Mouse (Mus musculus) right cerebral cortex, postnatal 36 days (tissue): ENCODE measurements around the gene A430078G23Rik.
A peak's percentile ranks its signal among the peaks of the same experiment; 100 is the strongest.

Source experiments
- DNase-seq, 2 experiments: peaks; one replicate each; pipeline ENCODE4 v3.0.0; 2022; ENCODE audit warnings: low spot score in 2 of 2, mixed read lengths in 1 of 2

Gene A430078G23Rik

GRCm38 (mm10) chr8:3348142-3348823, 4.9 kb upstream of the A430078G23Rik start:
- DNase-seq: no peak

GRCm38 (mm10) chr8:3350747-3351146, 2.5 kb upstream of the A430078G23Rik start:
- no peak for DNase-seq

- no peak for DNase-seq
Observed at GRCm38 (mm10) chr8:3352715-3353114, 500 bp upstream of the A430078G23Rik start.

GRCm38 (mm10) chr8:3353811-3354442, 712 bp downstream of the A430078G23Rik start:
- DNase-seq: no peak

- no peak for DNase-seq
Observed at GRCm38 (mm10) chr8:3354443-3354812, 1.2 kb downstream of the A430078G23Rik start.

- DNase-seq: no peak
Observed at GRCm38 (mm10) chr8:3355586-3355985, 2.4 kb downstream of the A430078G23Rik start.

GRCm38 (mm10) chr8:3358060-3358459, 4.8 kb downstream of the A430078G23Rik start:
- DNase-seq: peak; percentile 44 to 56

GRCm38 (mm10) chr8:3367086-3367485, 13.9 kb downstream of the A430078G23Rik start:
- no peak for DNase-seq

GRCm38 (mm10) chr8:3368091-3368490, 14.9 kb downstream of the A430078G23Rik start:
- DNase-seq: no peak

- no peak for DNase-seq
Observed at GRCm38 (mm10) chr8:3375748-3376147, 22.5 kb downstream of the A430078G23Rik start.

GRCm38 (mm10) chr8:3376641-3377274, 23.5 kb downstream of the A430078G23Rik start:
- DNase-seq: no peak

GRCm38 (mm10) chr8:3387286-3387685, 34.1 kb downstream of the A430078G23Rik start:
- peak; percentile 22 to 39 for DNase-seq

GRCm38 (mm10) chr8:3388591-3389338, 35.5 kb downstream of the A430078G23Rik start:
- no peak for DNase-seq

- DNase-seq: no peak
Observed at GRCm38 (mm10) chr8:3389506-3389905, 36.3 kb downstream of the A430078G23Rik start.

- DNase-seq: no peak
Observed at GRCm38 (mm10) chr8:3392293-3392692, 39.1 kb downstream of the A430078G23Rik start.

- DNase-seq: peak; percentile 79 to 86
Observed at GRCm38 (mm10) chr8:3392771-3393710, 39.8 kb downstream of the A430078G23Rik start, which contains the start of gene Arhgef18. TSS of gene Arhgef18 (plus strand) at chr8:3393006.

- DNase-seq: no peak
Observed at GRCm38 (mm10) chr8:3394600-3394999, 41.4 kb downstream of the A430078G23Rik start.

- no peak for DNase-seq
Observed at GRCm38 (mm10) chr8:3395246-3395645, 42.0 kb downstream of the A430078G23Rik start.

GRCm38 (mm10) chr8:3397597-3397996, 44.4 kb downstream of the A430078G23Rik start:
- no peak for DNase-seq

GRCm38 (mm10) chr8:3400509-3400908, 47.3 kb downstream of the A430078G23Rik start:
- DNase-seq: no peak

GRCm38 (mm10) chr8:3407417-3407816, 54.2 kb downstream of the A430078G23Rik start:
- no peak for DNase-seq
